Mouse (Mus musculus): ENCODE data around the gene Adcy5. TPM values are rescaled to one million over a fixed set of nuclear protein-coding genes. Genes with fewer than 3 reads are reported as not detected.

Adcy5 gene
- polyA plus RNA-seq, 1 experiment from 2014 or later = 1.5 TPM

- H3K4me3 ChIP-seq (ENCODE audit: low read depth, low read length) = no peak overlapping the region
- no peak overlapping the region for H3K27ac ChIP-seq (replicated peaks; ENCODE audit: low read depth, low read length)
- WGBS = 93% methylated on average over 6 of the region's 6 CpGs
- H3K36me3 ChIP-seq (ENCODE audit: control insufficient read depth, insufficient read depth, low read length) = no peaks in the 10 kb centered on the region
- DNase-seq (ENCODE audit: low spot score) (no peak), ATAC-seq (ENCODE audit: insufficient number of reproducible peaks, low FRiP score, low TSS enrichment, low read depth) (no peak)
- no peaks in the 10 kb centered on the region for H3K4me1 ChIP-seq (ENCODE audit: control insufficient read depth, insufficient read depth, low read length)
- H3K4me2 ChIP-seq (ENCODE audit: low read depth, severe bottlenecking) = no peak overlapping the region
- H3K9ac ChIP-seq (ENCODE audit: low read length) = no peak overlapping the region
- H3K27me3 ChIP-seq (ENCODE audit: control insufficient read depth, insufficient read depth, low read length) = no peaks in the 10 kb centered on the region
- no peaks in the 10 kb centered on the region for H3K9me3 ChIP-seq (ENCODE audit: control insufficient read depth, low read length)
Observed at GRCm38 (mm10) chr16:35308486-35309143, 153.9 kb downstream of the Adcy5 start.

DNA sequence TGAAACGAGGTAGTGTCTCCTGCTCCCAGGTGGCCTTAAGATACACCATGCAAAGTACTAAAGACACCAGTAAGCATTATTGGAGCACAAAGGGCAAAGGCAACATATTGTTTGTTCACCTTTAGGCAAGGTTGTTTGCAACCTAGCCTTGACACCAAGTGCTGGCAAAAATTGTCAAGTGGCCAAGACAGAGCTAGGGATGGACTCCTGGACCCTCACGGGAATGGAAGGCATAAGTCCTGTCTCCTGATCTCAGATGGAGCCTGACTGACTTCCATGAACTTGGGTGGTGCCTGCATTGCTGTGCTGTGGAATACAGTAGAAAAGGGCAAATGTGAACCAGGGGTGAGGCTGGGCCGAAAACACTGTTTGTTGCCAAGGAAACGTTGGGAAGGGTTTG is 155.0 kb downstream of the Adcy5 start:
- no peak overlapping the region for H3K4me3 ChIP-seq (ENCODE audit: low read depth, low read length)

GRCm38 (mm10) chr16:35310551-35311110 is 156.0 kb downstream of the Adcy5 start:
- Histone ChIP-seq H3K4me2 (ENCODE audit: low read depth, severe bottlenecking) (no peak overlapping the region), H3K27me3 (ENCODE audit: control insufficient read depth, insufficient read depth, low read length) (no peaks in the 10 kb centered on the region), H3K4me3 (ENCODE audit: low read depth, low read length) (no peak overlapping the region), H3K4me1 (ENCODE audit: control insufficient read depth, insufficient read depth, low read length) (no peaks in the 10 kb centered on the region), H3K36me3 (ENCODE audit: control insufficient read depth, insufficient read depth, low read length) (no peaks in the 10 kb centered on the region), H3K9me3 (ENCODE audit: control insufficient read depth, low read length) (no peaks in the 10 kb centered on the region), H3K27ac (replicated peaks; ENCODE audit: low read depth, low read length) (no peak overlapping the region), H3K9ac (ENCODE audit: low read length) (no peak overlapping the region)
- no peak for ATAC-seq (ENCODE audit: insufficient number of reproducible peaks, low FRiP score, low TSS enrichment, low read depth)
- 50% methylated on average over 2 of the region's 2 CpGs for WGBS
- no peak for DNase-seq (ENCODE audit: low spot score)

More for the DNA sequence above, 155.0 kb downstream of the Adcy5 start:
- no peaks in the 10 kb centered on the region for H3K4me1 ChIP-seq (ENCODE audit: control insufficient read depth, insufficient read depth, low read length)
- no peaks in the 10 kb centered on the region for H3K36me3 ChIP-seq (ENCODE audit: control insufficient read depth, insufficient read depth, low read length)
- no peak overlapping the region for H3K4me2 ChIP-seq (ENCODE audit: low read depth, severe bottlenecking)
- no peaks in the 10 kb centered on the region for H3K9me3 ChIP-seq (ENCODE audit: control insufficient read depth, low read length)
- H3K27ac ChIP-seq (replicated peaks; ENCODE audit: low read depth, low read length) = no peak overlapping the region
- H3K27me3 ChIP-seq (ENCODE audit: control insufficient read depth, insufficient read depth, low read length) = no peaks in the 10 kb centered on the region
- 89% methylated on average over 4 of the region's 4 CpGs for WGBS
- DNase-seq (ENCODE audit: low spot score) (no peak), ATAC-seq (ENCODE audit: insufficient number of reproducible peaks, low FRiP score, low TSS enrichment, low read depth) (no peak)
- H3K9ac ChIP-seq (ENCODE audit: low read length) = no peak overlapping the region

DNA sequence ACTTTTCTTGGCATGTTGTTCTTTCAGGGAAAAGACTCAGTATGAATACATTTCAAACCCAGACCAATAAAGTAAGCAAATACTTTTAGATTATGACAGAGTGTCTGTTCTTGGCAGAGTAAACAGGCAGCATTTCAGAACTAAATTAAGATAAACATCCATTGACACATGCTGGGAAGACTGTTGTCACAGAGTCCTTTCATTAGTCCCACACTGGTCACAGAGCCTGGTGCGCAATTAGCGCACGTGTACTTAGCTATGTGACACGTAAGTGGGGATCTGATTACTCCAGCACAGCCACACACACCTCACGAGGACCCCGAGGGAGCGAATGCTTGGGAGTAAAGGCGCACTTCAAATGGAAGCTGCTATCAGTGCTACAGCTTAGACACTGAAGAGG is 156.9 kb downstream of the Adcy5 start:
- no peak for DNase-seq (ENCODE audit: low spot score)
- Histone ChIP-seq H3K4me2 (ENCODE audit: low read depth, severe bottlenecking) (no peak overlapping the region), H3K27ac (replicated peaks; ENCODE audit: low read depth, low read length) (no peak overlapping the region), H3K4me1 (ENCODE audit: control insufficient read depth, insufficient read depth, low read length) (no peaks in the 10 kb centered on the region), H3K27me3 (ENCODE audit: control insufficient read depth, insufficient read depth, low read length) (no peaks in the 10 kb centered on the region), H3K9me3 (ENCODE audit: control insufficient read depth, low read length) (no peaks in the 10 kb centered on the region), H3K36me3 (ENCODE audit: control insufficient read depth, insufficient read depth, low read length) (no peaks in the 10 kb centered on the region), H3K9ac (ENCODE audit: low read length) (no peak overlapping the region), H3K4me3 (ENCODE audit: low read depth, low read length) (no peak overlapping the region)
- WGBS = 67% methylated on average over 8 of the region's 8 CpGs
- no peak for ATAC-seq (ENCODE audit: insufficient number of reproducible peaks, low FRiP score, low TSS enrichment, low read depth)

DNA sequence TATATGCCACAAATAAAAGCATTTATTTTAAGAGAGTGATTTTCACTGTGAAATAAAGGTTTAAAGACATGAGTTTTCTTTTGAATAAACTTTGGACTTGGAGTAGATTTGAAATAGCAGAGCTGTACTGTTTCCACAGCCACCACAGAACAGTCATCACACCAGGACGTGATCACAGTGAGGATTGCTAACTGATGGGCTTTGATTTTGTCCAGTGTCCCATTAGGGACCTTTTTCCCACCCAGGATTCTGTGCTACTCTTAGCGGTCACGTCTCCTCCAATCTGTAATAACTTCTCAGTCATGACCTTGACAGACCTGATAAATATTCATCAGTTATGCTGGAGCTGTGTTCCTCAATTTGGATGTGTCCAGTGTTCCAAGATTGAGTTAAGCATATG is 160.8 kb downstream of the Adcy5 start:
- H3K4me1 ChIP-seq (ENCODE audit: control insufficient read depth, insufficient read depth, low read length) = no peaks in the 10 kb centered on the region
- H3K9me3 ChIP-seq (ENCODE audit: control insufficient read depth, low read length) = no peaks in the 10 kb centered on the region
- no peak overlapping the region for H3K4me3 ChIP-seq (ENCODE audit: low read depth, low read length)
- WGBS = 79% methylated on average over 3 of the region's 3 CpGs
- DNase-seq (ENCODE audit: low spot score) = no peak
- no peak for ATAC-seq (ENCODE audit: insufficient number of reproducible peaks, low FRiP score, low TSS enrichment, low read depth)
- H3K4me2 ChIP-seq (ENCODE audit: low read depth, severe bottlenecking) = no peak overlapping the region
- no peak overlapping the region for H3K9ac ChIP-seq (ENCODE audit: low read length)
- no peak overlapping the region for H3K27ac ChIP-seq (replicated peaks; ENCODE audit: low read depth, low read length)
- H3K27me3 ChIP-seq (ENCODE audit: control insufficient read depth, insufficient read depth, low read length) = no peaks in the 10 kb centered on the region
- no peaks in the 10 kb centered on the region for H3K36me3 ChIP-seq (ENCODE audit: control insufficient read depth, insufficient read depth, low read length)

DNA sequence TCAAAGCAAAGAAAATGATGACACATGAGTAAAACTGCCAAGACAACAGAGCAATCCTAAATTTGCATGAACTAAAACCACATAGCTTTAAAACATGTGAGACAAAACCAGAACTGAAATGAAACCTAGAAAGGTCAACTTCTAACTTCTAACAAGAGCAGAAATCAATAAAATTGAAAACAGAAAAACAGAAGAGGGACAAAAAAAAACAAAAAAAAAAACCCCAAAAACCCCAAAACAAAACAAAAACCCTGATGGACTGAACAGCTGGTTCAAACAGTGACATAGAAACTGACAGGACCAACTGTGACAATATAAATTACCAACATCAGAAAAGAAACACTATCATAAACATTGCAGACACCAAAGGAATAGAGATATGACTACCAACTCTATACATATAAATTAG is 162.2 kb downstream of the Adcy5 start:
- no peaks in the 10 kb centered on the region for H3K4me1 ChIP-seq (ENCODE audit: control insufficient read depth, insufficient read depth, low read length)
- no peaks in the 10 kb centered on the region for H3K27me3 ChIP-seq (ENCODE audit: control insufficient read depth, insufficient read depth, low read length)
- H3K9ac ChIP-seq (ENCODE audit: low read length) = no peak overlapping the region
- H3K4me2 ChIP-seq (ENCODE audit: low read depth, severe bottlenecking) = no peak overlapping the region
- ATAC-seq (ENCODE audit: insufficient number of reproducible peaks, low FRiP score, low TSS enrichment, low read depth) = no peak
- no peak overlapping the region for H3K27ac ChIP-seq (replicated peaks; ENCODE audit: low read depth, low read length)
- DNase-seq (ENCODE audit: low spot score) = no peak
- no peaks in the 10 kb centered on the region for H3K9me3 ChIP-seq (ENCODE audit: control insufficient read depth, low read length)
- no peak overlapping the region for H3K4me3 ChIP-seq (ENCODE audit: low read depth, low read length)
- no peaks in the 10 kb centered on the region for H3K36me3 ChIP-seq (ENCODE audit: control insufficient read depth, insufficient read depth, low read length)

DNA sequence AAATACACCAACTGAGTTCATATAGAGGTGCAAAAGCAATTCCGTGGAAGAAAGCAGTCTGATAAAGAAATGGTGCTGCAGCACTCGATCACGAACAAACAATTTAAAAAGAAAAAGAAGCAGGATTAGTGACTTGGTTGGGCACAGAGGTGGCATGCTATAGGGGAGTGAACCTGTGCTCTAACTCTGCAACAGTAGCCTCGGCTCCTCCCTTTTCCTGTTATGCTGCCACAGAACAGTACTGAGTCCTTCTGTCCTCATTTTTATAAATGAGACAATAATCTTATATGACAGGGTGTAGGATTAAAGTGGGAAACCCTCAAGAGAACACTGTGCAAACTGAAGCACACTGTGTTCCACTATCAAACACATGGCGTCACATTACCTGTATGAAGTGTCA is 162.8 kb downstream of the Adcy5 start:
- no peak overlapping the region for H3K4me2 ChIP-seq (ENCODE audit: low read depth, severe bottlenecking)
- DNase-seq (ENCODE audit: low spot score) (no peak), ATAC-seq (ENCODE audit: insufficient number of reproducible peaks, low FRiP score, low TSS enrichment, low read depth) (no peak)
- H3K36me3 ChIP-seq (ENCODE audit: control insufficient read depth, insufficient read depth, low read length) = no peaks in the 10 kb centered on the region
- no peaks in the 10 kb centered on the region for H3K4me1 ChIP-seq (ENCODE audit: control insufficient read depth, insufficient read depth, low read length)
- H3K9ac ChIP-seq (ENCODE audit: low read length) = no peak overlapping the region
- H3K9me3 ChIP-seq (ENCODE audit: control insufficient read depth, low read length) = no peaks in the 10 kb centered on the region
- H3K27me3 ChIP-seq (ENCODE audit: control insufficient read depth, insufficient read depth, low read length) = no peaks in the 10 kb centered on the region
- no peak overlapping the region for H3K4me3 ChIP-seq (ENCODE audit: low read depth, low read length)
- 79% methylated on average over 5 of the region's 5 CpGs for WGBS
- no peak overlapping the region for H3K27ac ChIP-seq (replicated peaks; ENCODE audit: low read depth, low read length)

- Histone ChIP-seq H3K9ac (ENCODE audit: low read length) (no peak overlapping the region), H3K4me1 (ENCODE audit: control insufficient read depth, insufficient read depth, low read length) (no peaks in the 10 kb centered on the region), H3K36me3 (ENCODE audit: control insufficient read depth, insufficient read depth, low read length) (no peaks in the 10 kb centered on the region), H3K9me3 (ENCODE audit: control insufficient read depth, low read length) (no peaks in the 10 kb centered on the region), H3K4me2 (ENCODE audit: low read depth, severe bottlenecking) (no peak overlapping the region), H3K27me3 (ENCODE audit: control insufficient read depth, insufficient read depth, low read length) (no peaks in the 10 kb centered on the region), H3K27ac (replicated peaks; ENCODE audit: low read depth, low read length) (no peak overlapping the region), H3K4me3 (ENCODE audit: low read depth, low read length) (no peak overlapping the region)
- DNase-seq (ENCODE audit: low spot score) (no peak), ATAC-seq (ENCODE audit: insufficient number of reproducible peaks, low FRiP score, low TSS enrichment, low read depth) (no peak)
- WGBS = 71% methylated on average over 6 of the region's 6 CpGs
Observed at GRCm38 (mm10) chr16:35318397-35318796, 163.7 kb downstream of the Adcy5 start.

- ATAC-seq (ENCODE audit: insufficient number of reproducible peaks, low FRiP score, low TSS enrichment, low read depth) = no peak
- no peaks in the 10 kb centered on the region for H3K9me3 ChIP-seq (ENCODE audit: control insufficient read depth, low read length)
- WGBS = 55% methylated on average over 4 of the region's 4 CpGs
- no peak overlapping the region for H3K4me2 ChIP-seq (ENCODE audit: low read depth, severe bottlenecking)
- no peak for DNase-seq (ENCODE audit: low spot score)
- no peaks in the 10 kb centered on the region for H3K27me3 ChIP-seq (ENCODE audit: control insufficient read depth, insufficient read depth, low read length)
- no peaks in the 10 kb centered on the region for H3K36me3 ChIP-seq (ENCODE audit: control insufficient read depth, insufficient read depth, low read length)
- no peaks in the 10 kb centered on the region for H3K4me1 ChIP-seq (ENCODE audit: control insufficient read depth, insufficient read depth, low read length)
- H3K4me3 ChIP-seq (ENCODE audit: low read depth, low read length) = no peak overlapping the region
- no peak overlapping the region for H3K27ac ChIP-seq (replicated peaks; ENCODE audit: low read depth, low read length)
- no peak overlapping the region for H3K9ac ChIP-seq (ENCODE audit: low read length)
Observed at GRCm38 (mm10) chr16:35319335-35319734, 164.7 kb downstream of the Adcy5 start.

Data from limb, embryonic 11.5 days (tissue).